ENCODE assay signal across 8 mouse cellular contexts in the genomic region with DNA sequence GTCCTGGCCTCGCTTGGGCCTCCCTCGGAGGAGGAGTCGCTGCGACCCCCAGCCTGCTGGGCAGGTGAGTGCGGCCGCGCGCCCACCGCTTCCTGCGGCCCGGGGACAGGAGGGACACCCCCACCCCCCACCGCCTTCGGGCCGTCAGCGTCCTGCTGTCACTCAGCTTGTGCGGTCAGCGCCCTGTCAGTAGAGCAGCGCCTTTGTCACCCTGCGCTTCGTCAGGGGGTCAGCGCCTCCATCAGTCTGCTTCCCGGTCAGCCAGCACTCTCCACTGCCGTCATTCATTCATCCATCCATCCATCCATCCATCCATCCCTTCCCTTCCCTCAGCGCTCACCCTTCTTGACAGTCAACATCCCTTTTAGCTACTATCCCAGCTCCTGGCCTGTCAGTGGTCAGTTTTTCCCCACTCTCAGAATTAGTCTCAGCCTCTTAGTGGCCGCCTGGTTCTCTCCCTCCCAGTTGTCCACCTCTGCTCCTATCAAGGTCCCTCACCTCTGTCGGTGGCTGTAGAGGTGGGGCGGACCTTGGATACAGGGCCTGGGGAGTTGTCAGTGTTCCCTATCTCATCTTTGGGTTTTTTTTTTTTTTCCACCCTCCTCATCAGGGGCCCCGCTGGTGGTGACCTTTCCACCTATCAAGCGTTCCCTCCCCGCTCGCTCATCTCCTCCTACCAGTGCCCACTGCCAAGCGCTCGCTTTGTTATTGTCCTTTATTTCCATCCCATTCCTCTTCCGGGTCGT. TPM values are rescaled to one million over a fixed set of nuclear protein-coding genes. Genes with fewer than 3 reads are reported as not detected.
A peak's percentile ranks its signal among the peaks of the same experiment; 100 is the strongest.
DNase-seq lines count a peak whose midpoint lies in the region; ATAC-seq and TF ChIP-seq lines count a peak whose summit lies in the region.

No protein-coding gene starts in this region.

- H3K79me2 ChIP-seq in liver, adult 2 months (ENCODE audit: control insufficient read depth, insufficient read depth, low read length), result peaks cover 13% of the 10 kb centered on the region

- peak; percentile 33 for DNase-seq in kidney, adult 2 months
- DNase-seq in kidney, adult 18-20 months, result no peak
- DNase-seq in MN1 (ENCODE audit: low spot score), result peak; percentile 63
- DNase-seq in liver, adult 2 months (ENCODE audit: extremely low read depth, low read depth, low spot score), result peak; percentile 47
- DNase-seq in midbrain, postnatal 0 days (ENCODE audit: low spot score), result peak; percentile 23
- DNase-seq in testis, postnatal 14 days (ENCODE audit: low spot score), result peak; percentile 57

- peak overlapping the region; percentile 82 for H3K4me2 ChIP-seq in embryonic facial prominence, embryonic 15.5 days (replicated peaks)
- H3K4me2 ChIP-seq in hindbrain, embryonic 12.5 days (replicated peaks), result peak overlapping the region; percentile 83
- H3K4me2 ChIP-seq in midbrain, postnatal 0 days (ENCODE audit: low read depth, low read length, poor library complexity, severe bottlenecking), result peak overlapping the region; percentile 84

- ATAC-seq in embryonic facial prominence, embryonic 15.5 days (ENCODE audit: insufficient number of reproducible peaks, low FRiP score, low TSS enrichment, low read depth), result 0 out of 2 replicates have a peak, but pooled peaks have one; percentile 29
- ATAC-seq in hindbrain, embryonic 12.5 days (ENCODE audit: low FRiP score), result peak; percentile 52
- ATAC-seq in midbrain, postnatal 0 days (ENCODE audit: low FRiP score), result peak; percentile 49

- no peaks in the 10 kb centered on the region for H3K9me3 ChIP-seq in embryonic facial prominence, embryonic 15.5 days (replicated peaks)
- H3K9me3 ChIP-seq in hindbrain, embryonic 12.5 days (replicated peaks), result no peaks in the 10 kb centered on the region; the same call in 1 of the 2 replicates
- H3K9me3 ChIP-seq in midbrain, postnatal 0 days (ENCODE audit: low read length), result no peaks in the 10 kb centered on the region

- H3K27me3 ChIP-seq in kidney, adult 2 months (replicated peaks; ENCODE audit: control insufficient read depth, insufficient read depth, low read length), result no peaks in the 10 kb centered on the region
- H3K27me3 ChIP-seq in embryonic facial prominence, embryonic 15.5 days, result no peaks in the 10 kb centered on the region
- H3K27me3 ChIP-seq in hindbrain, embryonic 12.5 days, result no peaks in the 10 kb centered on the region
- no peaks in the 10 kb centered on the region for H3K27me3 ChIP-seq in liver, adult 2 months (ENCODE audit: control insufficient read depth, insufficient read depth, low read length)
- no peaks in the 10 kb centered on the region for H3K27me3 ChIP-seq in midbrain, postnatal 0 days (ENCODE audit: insufficient read depth, low read length)

- H3K36me3 ChIP-seq in kidney, adult 2 months (ENCODE audit: control insufficient read depth, insufficient read depth, low read length), result no peaks in the 10 kb centered on the region
- peaks cover 14% of the 10 kb centered on the region; the same call in 1 of the 2 replicates for H3K36me3 ChIP-seq in embryonic facial prominence, embryonic 15.5 days
- H3K36me3 ChIP-seq in hindbrain, embryonic 12.5 days, result peaks cover 16% of the 10 kb centered on the region
- peaks cover 2% of the 10 kb centered on the region; the same call in 1 of the 2 replicates for H3K36me3 ChIP-seq in liver, adult 2 months (ENCODE audit: control insufficient read depth, insufficient read depth, low read length)
- H3K36me3 ChIP-seq in midbrain, postnatal 0 days (ENCODE audit: insufficient read depth, low read length), result no peaks in the 10 kb centered on the region

- peak overlapping the region; percentile 94 for H3K4me3 ChIP-seq in kidney, adult 2 months (ENCODE audit: insufficient read depth, low read depth, low read length)
- H3K4me3 ChIP-seq in embryonic facial prominence, embryonic 15.5 days (replicated peaks), result peak overlapping the region; percentile 90
- H3K4me3 ChIP-seq in hindbrain, embryonic 12.5 days, result peak overlapping the region; percentile 94
- peak overlapping the region; percentile 74 for H3K4me3 ChIP-seq in liver, adult 2 months (ENCODE audit: insufficient read depth, low read depth, low read length)
- peak overlapping the region; percentile 74 for H3K4me3 ChIP-seq in midbrain, postnatal 0 days (ENCODE audit: low read depth, low read length)

- no peak for TF ChIP-seq POLR2A in kidney, adult 2 months (IDR thresholded peaks at IDR 0.05; ENCODE audit: low read depth, low read length)
- no peak for TF ChIP-seq POLR2A in liver, adult 2 months (IDR thresholded peaks at IDR 0.05; ENCODE audit: extremely low read depth, insufficient read depth, low read length)

- no peaks in the 10 kb centered on the region; the same call in 1 of the 2 replicates for H3K4me1 ChIP-seq in kidney, adult 2 months (ENCODE audit: control insufficient read depth, insufficient read depth, low read length)
- peaks cover 20% of the 10 kb centered on the region; the same call in 1 of the 2 replicates for H3K4me1 ChIP-seq in embryonic facial prominence, embryonic 15.5 days
- H3K4me1 ChIP-seq in hindbrain, embryonic 12.5 days, result peaks cover 24% of the 10 kb centered on the region
- peaks cover 12% of the 10 kb centered on the region for H3K4me1 ChIP-seq in liver, adult 2 months (ENCODE audit: control insufficient read depth, insufficient read depth, low read length)
- H3K4me1 ChIP-seq in midbrain, postnatal 0 days (ENCODE audit: insufficient read depth, low read length), result 0 out of 2 replicates have a peak, but pooled peaks cover 3% of the 10 kb centered on the region

- 7% methylated on average over 35 of the region's 35 CpGs for WGBS in kidney, adult 2 months
- 2% methylated on average over 35 of the region's 35 CpGs for WGBS in embryonic facial prominence, embryonic 15.5 days
- 1% methylated on average over 30 of the region's 35 CpGs for WGBS in hindbrain, embryonic 12.5 days
- 2% methylated on average over 35 of the region's 35 CpGs for WGBS in liver, adult 2 months
- under 1% methylated on average over 35 of the region's 35 CpGs for WGBS in midbrain, postnatal 0 days

- TF ChIP-seq CTCF in kidney, adult 2 months (conservative IDR thresholded peaks at IDR 0.05; ENCODE audit: insufficient read depth, insufficient read length, low read depth, low read length), result no peak
- TF ChIP-seq CTCF in liver, adult 2 months (IDR thresholded peaks at IDR 0.05; ENCODE audit: low read depth, low read length), result no peak
- no peak for TF ChIP-seq CTCF in midbrain, postnatal 0 days (IDR thresholded peaks at IDR 0.05)

- peak overlapping the region; percentile 94 for H3K9ac ChIP-seq in embryonic facial prominence, embryonic 15.5 days
- peak overlapping the region; percentile 99 for H3K9ac ChIP-seq in hindbrain, embryonic 12.5 days
- H3K9ac ChIP-seq in liver, adult 2 months (ENCODE audit: low read depth, low read length), result peak overlapping the region; percentile 98
- H3K9ac ChIP-seq in midbrain, postnatal 0 days (replicated peaks; ENCODE audit: low read length, poor library complexity, severe bottlenecking), result peak overlapping the region; percentile 94

- peak overlapping the region; percentile 81 for H3K27ac ChIP-seq in kidney, adult 2 months (ENCODE audit: insufficient read depth, low read depth, low read length)
- peak overlapping the region; percentile 89 for H3K27ac ChIP-seq in embryonic facial prominence, embryonic 15.5 days (replicated peaks)
- peak overlapping the region; percentile 97 for H3K27ac ChIP-seq in hindbrain, embryonic 12.5 days
- peak overlapping the region; percentile 85 for H3K27ac ChIP-seq in liver, adult 2 months (replicated peaks; ENCODE audit: insufficient read depth, low read depth, low read length)
- peak overlapping the region; percentile 90 for H3K27ac ChIP-seq in midbrain, postnatal 0 days (ENCODE audit: low read depth, low read length)

RNA-seq across cellular contexts. Expression of gene Ppp6r2, which starts 0.5 kb away (rescaled TPM):
- polyA plus RNA-seq in kidney, adult 2 months (2012; rRNA removed), result 85.0 and 148 TPM in 2 replicates
- 33.3 and 35.8 TPM in 2 replicates for polyA plus RNA-seq in embryonic facial prominence, embryonic 15.5 days (2015; fragmentation: Nextera tagmentation; extraction: Ambion mirVana)
- 62.3 and 65.2 TPM in 2 replicates for polyA plus RNA-seq in hindbrain, embryonic 12.5 days (2016; fragmentation: Nextera tagmentation; extraction: Ambion mirVana)
- total RNA-seq in liver, adult 2 months (2014; rRNA removed), result 43.9 and 57.5 TPM in 2 replicates
- 115 and 143 TPM in 2 replicates for polyA plus RNA-seq in liver, adult 2 months (2012; rRNA removed)
- 225 and 315 TPM in 2 replicates for total RNA-seq in midbrain, postnatal 0 days (2014; rRNA removed)
- 76.5 and 87.1 TPM in 2 replicates for polyA plus RNA-seq in midbrain, postnatal 0 days (2015; fragmentation: Nextera tagmentation; extraction: Ambion mirVana)

RNA-seq across cellular contexts. Expression of gene Dennd6b, which starts 15.6 kb away (rescaled TPM):
- polyA plus RNA-seq in kidney, adult 2 months (2012; rRNA removed), result 11.2 and 15.0 TPM in 2 replicates
- 16.3 and 16.7 TPM in 2 replicates for polyA plus RNA-seq in embryonic facial prominence, embryonic 15.5 days (2015; fragmentation: Nextera tagmentation; extraction: Ambion mirVana)
- polyA plus RNA-seq in hindbrain, embryonic 12.5 days (2016; fragmentation: Nextera tagmentation; extraction: Ambion mirVana), result 54.6 and 57.7 TPM in 2 replicates
- 2.8 and 3.4 TPM in 2 replicates for total RNA-seq in liver, adult 2 months (2014; rRNA removed)
- 8.4 and 10.0 TPM in 2 replicates for polyA plus RNA-seq in liver, adult 2 months (2012; rRNA removed)
- total RNA-seq in midbrain, postnatal 0 days (2014; rRNA removed), result 98.8 and 115 TPM in 2 replicates
- polyA plus RNA-seq in midbrain, postnatal 0 days (2015; fragmentation: Nextera tagmentation; extraction: Ambion mirVana), result 88.2 and 88.3 TPM in 2 replicates

RNA-seq across cellular contexts. Expression of gene Plxnb2, which starts 31.3 kb away (rescaled TPM):
- 288 and 297 TPM in 2 replicates for polyA plus RNA-seq in kidney, adult 2 months (2012; rRNA removed)
- 157 and 161 TPM in 2 replicates for polyA plus RNA-seq in embryonic facial prominence, embryonic 15.5 days (2015; fragmentation: Nextera tagmentation; extraction: Ambion mirVana)
- 167 and 169 TPM in 2 replicates for polyA plus RNA-seq in hindbrain, embryonic 12.5 days (2016; fragmentation: Nextera tagmentation; extraction: Ambion mirVana)
- total RNA-seq in liver, adult 2 months (2014; rRNA removed), result 80.0 and 111 TPM in 2 replicates
- 189 and 199 TPM in 2 replicates for polyA plus RNA-seq in liver, adult 2 months (2012; rRNA removed)
- total RNA-seq in midbrain, postnatal 0 days (2014; rRNA removed), result 153 and 199 TPM in 2 replicates
- polyA plus RNA-seq in midbrain, postnatal 0 days (2015; fragmentation: Nextera tagmentation; extraction: Ambion mirVana), result 46.8 and 50.4 TPM in 2 replicates
